Mouse (Mus musculus) liver, embryonic 14.5 days (tissue): ENCODE results near the gene Ubash3b.

ENCODE experiments used
- CTCF ChIP-seq: IDR thresholded peaks from 2 replicates; pipeline ENCODE4 v1.5.1; 2016; ENCODE audit warnings: antibody characterized with exemption, low read depth, control low read depth
- EP300 ChIP-seq: IDR thresholded peaks from 2 replicates; pipeline ENCODE4 v1.6.1; 2016; ENCODE audit warnings: antibody characterized with exemption, low read depth

- TF ChIP-seq CTCF (no peak), EP300 (no peak)
Measured at GRCm38 (mm10) chr9:41114367-41114766, 47.1 kb downstream of the Ubash3b start.
